Mouse (Mus musculus): ENCODE measurements around the gene Gm7544. TPM values are rescaled to one million over a fixed set of nuclear protein-coding genes. Genes with fewer than 3 reads are reported as not detected.
"Not testable (repeated sequence)": the region's sequence is repeated elsewhere in the genome, so short reads cannot be mapped to it uniquely, and the experiment has no call there.

Gene Gm7544
- total RNA-seq, 2 experiments from 2014 or later: not detected

DNA sequence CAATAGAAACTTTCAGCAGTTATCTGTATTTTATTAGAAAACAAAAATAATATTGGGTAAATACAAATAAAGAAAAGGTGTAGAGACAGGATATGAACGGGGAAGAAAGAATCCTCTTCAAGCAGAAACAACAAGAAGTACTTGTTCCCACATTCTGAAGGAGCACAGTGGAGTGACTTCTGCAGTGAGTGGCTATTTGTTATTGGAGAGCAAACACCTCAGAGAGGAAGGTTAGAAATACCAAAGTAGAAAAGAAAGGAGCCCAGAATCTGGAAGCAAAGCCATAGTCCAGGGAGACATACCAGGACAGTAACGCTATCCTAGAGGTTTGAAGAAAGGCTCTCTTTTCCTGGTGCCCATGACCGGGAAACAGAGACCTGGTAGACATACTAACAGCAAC is 25.3 kb downstream of the Gm7544 start:
- intact Hi-C loops (cut with DNase I); DNase-seq (ENCODE audit: low spot score): not testable (repeated sequence)

DNA sequence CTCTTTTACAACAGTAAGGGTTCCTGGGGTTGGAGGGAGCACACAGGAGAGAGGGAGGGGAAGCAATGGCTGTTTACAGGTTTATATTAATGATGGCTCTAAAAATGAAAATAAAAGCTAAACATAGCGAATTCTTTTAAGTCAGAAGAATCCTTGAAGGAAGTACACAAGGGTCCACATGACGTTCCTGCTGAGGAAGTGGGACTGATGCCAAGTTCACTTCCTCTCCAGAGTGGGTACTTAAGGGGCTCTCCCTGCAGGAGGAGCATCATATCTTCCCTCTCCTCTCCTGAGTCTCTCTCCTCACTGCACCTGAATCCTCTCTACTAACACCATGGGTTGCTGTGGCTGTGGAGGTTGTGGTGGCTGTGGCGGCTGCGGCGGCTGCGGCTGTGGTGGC is 31.2 kb downstream of the Gm7544 start, which contains the start of gene A030014E15Rik:
Gene A030014E15Rik (plus strand): TSS at position 268 of the 400 bp plus-strand sequence.
- intact Hi-C loops (cut with DNase I): no loop called here
- DNase-seq (ENCODE audit: low spot score): no peak

DNA sequence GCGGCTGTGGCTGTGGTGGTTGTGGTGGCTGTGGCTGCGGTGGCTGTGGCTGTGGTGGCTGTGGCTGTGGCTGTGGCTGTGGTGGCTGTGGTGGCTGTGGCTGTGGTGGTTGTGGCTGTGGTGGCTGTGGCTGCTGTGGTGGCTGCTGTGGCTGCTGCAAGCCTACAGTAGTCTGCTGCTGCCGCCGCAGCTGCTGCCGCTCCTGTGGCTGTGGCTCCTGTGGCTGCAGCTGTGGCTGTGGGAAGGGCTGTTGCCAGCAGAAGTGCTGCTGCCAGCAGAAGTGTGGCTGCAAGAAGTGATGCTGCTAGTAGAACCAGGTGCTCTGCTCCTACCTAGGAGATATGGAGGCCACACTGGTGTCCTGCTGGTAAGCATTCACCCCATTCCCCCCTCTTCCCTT is 42.4 kb downstream of the Gm7544 start:
- intact Hi-C loops (cut with DNase I); DNase-seq (ENCODE audit: low spot score): not testable (repeated sequence)

DNA sequence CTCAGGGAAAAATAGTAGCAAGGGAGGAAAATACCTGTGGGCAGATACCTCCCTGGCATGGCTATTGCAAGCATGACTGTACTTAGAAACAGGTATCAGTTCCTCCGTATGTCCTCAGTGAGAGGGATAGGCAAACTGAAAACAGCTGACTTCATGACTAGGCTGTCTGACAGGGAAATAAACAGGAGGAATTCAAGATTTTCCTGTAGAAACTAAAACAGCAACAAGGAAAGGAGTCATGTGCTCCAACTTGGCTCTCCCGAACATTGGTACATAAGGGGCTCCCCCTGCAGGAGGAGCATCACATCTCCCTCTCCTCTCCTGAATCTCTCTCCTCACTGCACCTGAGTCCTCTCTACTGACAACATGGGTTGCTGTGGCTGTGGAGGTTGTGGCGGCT is 42.8 kb downstream of the Gm7544 start, which contains the start of gene A030005L19Rik:
Gene A030005L19Rik (plus strand): TSS at position 301 of the 400 bp plus-strand sequence.
- DNase-seq (ENCODE audit: low spot score): no peak
- intact Hi-C loops (cut with DNase I): no loop called here

DNA sequence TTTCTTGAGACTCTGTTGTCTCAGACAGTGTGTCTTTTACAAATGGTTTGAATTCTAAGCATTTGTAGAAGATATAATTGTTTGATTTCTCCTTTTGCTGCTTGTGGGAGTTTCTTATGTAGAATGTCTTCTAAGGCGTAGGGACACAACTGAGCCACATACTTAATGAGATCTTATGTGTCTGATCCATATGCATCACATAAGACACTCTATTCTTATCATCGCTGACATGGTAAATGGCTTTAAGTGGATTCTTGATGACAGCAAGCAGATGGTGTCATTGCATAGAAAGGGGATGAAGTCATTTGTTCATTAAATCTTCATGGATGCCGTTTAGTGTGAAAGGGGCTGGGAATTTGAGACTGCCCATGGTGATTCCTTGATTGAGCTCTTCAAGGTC is 49.9 kb downstream of the Gm7544 start:
- DNase-seq (ENCODE audit: low spot score): no peak
- intact Hi-C loops (cut with DNase I): no loop called here

Other genes starting within 250 kb of the Gm7544 start
- 100 to 1,000 TPM; 178 to 193 TPM for gene Mff, start 231.1 kb downstream of the Gm7544 start, total RNA-seq (2021)
- not detected for gene Tm4sf20, start 187.6 kb downstream of the Gm7544 start, total RNA-seq (2021)
- not detected for gene Gm47791, start 184.8 kb downstream of the Gm7544 start, total RNA-seq (2021)
- 10 to 100 TPM; 30.7 to 32.2 TPM for gene Agfg1, start 116.5 kb downstream of the Gm7544 start, total RNA-seq (2021)
- not detected for gene A030005L19Rik, start 42.7 kb downstream of the Gm7544 start, total RNA-seq (2021)
- not detected for gene A030014E15Rik, start 31.1 kb downstream of the Gm7544 start, total RNA-seq (2021)
- gene Gm6217, start 24.6 kb downstream of the Gm7544 start, total RNA-seq (2021): not detected
- gene A030003K21Rik, start 12.6 kb downstream of the Gm7544 start, total RNA-seq (2021): not detected
- gene Gm47955, start 4.3 kb upstream of the Gm7544 start, total RNA-seq (2021): not detected
- not detected for gene Gm47959, start 44.5 kb upstream of the Gm7544 start, total RNA-seq (2021)
- under 1 TPM; 0.29 to 0.45 TPM for gene Slc19a3, start 82.4 kb upstream of the Gm7544 start, total RNA-seq (2021)
- gene Krtap28-10, start 86.5 kb upstream of the Gm7544 start, total RNA-seq (2021): not detected
- gene Gm47969, start 88.9 kb upstream of the Gm7544 start, total RNA-seq (2021): not detected
- gene A030005K14Rik, start 103.4 kb upstream of the Gm7544 start, total RNA-seq (2021): not detected
- not detected for gene Krtap28-13, start 104.9 kb upstream of the Gm7544 start, total RNA-seq (2021)
- gene Ccl20, start 160.8 kb upstream of the Gm7544 start, total RNA-seq (2021): not detected
- gene Daw1, start 203.7 kb upstream of the Gm7544 start, total RNA-seq (2021): not detected